Mouse (Mus musculus): ENCODE measurements at regions not wholly inside any gene's neighbourhood (a gene's known extent, or its start where the extent isn't known, plus 50 kb on each side); places are given as distances from the start of the nearest gene placed in this dataset.
"Not testable (repeated sequence)": the region's sequence is repeated elsewhere in the genome, so short reads cannot be mapped to it uniquely, and the experiment has no call there.

GRCm38 (mm10) chr13:61957197-61957596, 172.5 kb upstream of the Zfp808 start:
- WGBS: 86% methylated on average over 8 of the region's 9 CpGs
- not testable (repeated sequence) for ATAC-seq (ENCODE audit: low FRiP score); H3K4me3 ChIP-seq (ENCODE audit: low read depth, low read length); H3K27me3 ChIP-seq (ENCODE audit: control insufficient read depth, insufficient read depth, low read length); H3K9me3 ChIP-seq (ENCODE audit: control insufficient read depth, low read length); H3K4me2 ChIP-seq (replicated peaks; ENCODE audit: low read depth, low read length); H3K4me1 ChIP-seq (replicated peaks; ENCODE audit: control insufficient read depth, insufficient read depth, low read length); H3K9ac ChIP-seq (ENCODE audit: low read depth, low read length); H3K27ac ChIP-seq (ENCODE audit: low read depth, low read length); DNase-seq (ENCODE audit: low spot score); H3K36me3 ChIP-seq (ENCODE audit: control insufficient read depth, insufficient read depth, low read length)

- H3K27me3 ChIP-seq (ENCODE audit: control insufficient read depth, insufficient read depth, low read length); H3K9ac ChIP-seq (ENCODE audit: low read depth, low read length); H3K27ac ChIP-seq (ENCODE audit: low read depth, low read length); H3K4me1 ChIP-seq (replicated peaks; ENCODE audit: control insufficient read depth, insufficient read depth, low read length); H3K4me3 ChIP-seq (ENCODE audit: low read depth, low read length); H3K36me3 ChIP-seq (ENCODE audit: control insufficient read depth, insufficient read depth, low read length); H3K4me2 ChIP-seq (replicated peaks; ENCODE audit: low read depth, low read length); DNase-seq (ENCODE audit: low spot score); ATAC-seq (ENCODE audit: low FRiP score); H3K9me3 ChIP-seq (ENCODE audit: control insufficient read depth, low read length): not testable (repeated sequence)
- WGBS: 87% methylated on average over 3 of the region's 3 CpGs
Observed at GRCm38 (mm10) chr13:61978856-61979255, 150.8 kb upstream of the Zfp808 start.

GRCm38 (mm10) chr13:61996519-61996918, 133.2 kb upstream of the Zfp808 start:
- not testable (repeated sequence) for H3K4me1 ChIP-seq (replicated peaks; ENCODE audit: control insufficient read depth, insufficient read depth, low read length); DNase-seq (ENCODE audit: low spot score); H3K9ac ChIP-seq (ENCODE audit: low read depth, low read length); H3K4me2 ChIP-seq (replicated peaks; ENCODE audit: low read depth, low read length); H3K9me3 ChIP-seq (ENCODE audit: control insufficient read depth, low read length); H3K36me3 ChIP-seq (ENCODE audit: control insufficient read depth, insufficient read depth, low read length); H3K4me3 ChIP-seq (ENCODE audit: low read depth, low read length); ATAC-seq (ENCODE audit: low FRiP score); H3K27me3 ChIP-seq (ENCODE audit: control insufficient read depth, insufficient read depth, low read length); H3K27ac ChIP-seq (ENCODE audit: low read depth, low read length)
- 68% methylated on average over 3 of the region's 3 CpGs for WGBS

- 9% methylated on average over 6 of the region's 6 CpGs for WGBS
- H3K4me3 ChIP-seq (ENCODE audit: low read depth, low read length); H3K4me1 ChIP-seq (replicated peaks; ENCODE audit: control insufficient read depth, insufficient read depth, low read length); ATAC-seq (ENCODE audit: low FRiP score); H3K4me2 ChIP-seq (replicated peaks; ENCODE audit: low read depth, low read length); H3K27ac ChIP-seq (ENCODE audit: low read depth, low read length); H3K9me3 ChIP-seq (ENCODE audit: control insufficient read depth, low read length); H3K27me3 ChIP-seq (ENCODE audit: control insufficient read depth, insufficient read depth, low read length); H3K9ac ChIP-seq (ENCODE audit: low read depth, low read length); H3K36me3 ChIP-seq (ENCODE audit: control insufficient read depth, insufficient read depth, low read length): not testable (repeated sequence)
- peak; percentile 13 for DNase-seq (ENCODE audit: low spot score)
Observed at GRCm38 (mm10) chr13:61998803-61999202, 130.9 kb upstream of the Zfp808 start.

GRCm38 (mm10) chr13:62007321-62007720, 122.4 kb upstream of the Zfp808 start:
- H3K36me3 ChIP-seq (ENCODE audit: control insufficient read depth, insufficient read depth, low read length); H3K9ac ChIP-seq (ENCODE audit: low read depth, low read length); H3K4me2 ChIP-seq (replicated peaks; ENCODE audit: low read depth, low read length); DNase-seq (ENCODE audit: low spot score); ATAC-seq (ENCODE audit: low FRiP score); H3K27me3 ChIP-seq (ENCODE audit: control insufficient read depth, insufficient read depth, low read length); H3K4me3 ChIP-seq (ENCODE audit: low read depth, low read length); H3K9me3 ChIP-seq (ENCODE audit: control insufficient read depth, low read length); H3K27ac ChIP-seq (ENCODE audit: low read depth, low read length); H3K4me1 ChIP-seq (replicated peaks; ENCODE audit: control insufficient read depth, insufficient read depth, low read length): not testable (repeated sequence)
- 73% methylated on average over 1 of the region's 1 CpGs for WGBS

GRCm38 (mm10) chr13:62015424-62016167, 114.1 kb upstream of the Zfp808 start:
- DNase-seq (ENCODE audit: low spot score) (peak; percentile 62), ATAC-seq (ENCODE audit: low FRiP score) (peak; percentile 91)
- H3K4me1 ChIP-seq (replicated peaks; ENCODE audit: control insufficient read depth, insufficient read depth, low read length); H3K27me3 ChIP-seq (ENCODE audit: control insufficient read depth, insufficient read depth, low read length); H3K27ac ChIP-seq (ENCODE audit: low read depth, low read length); H3K9me3 ChIP-seq (ENCODE audit: control insufficient read depth, low read length); H3K36me3 ChIP-seq (ENCODE audit: control insufficient read depth, insufficient read depth, low read length): not testable (repeated sequence)
- Histone ChIP-seq H3K4me2 (replicated peaks; ENCODE audit: low read depth, low read length) (peak overlapping the region; percentile 40), H3K4me3 (ENCODE audit: low read depth, low read length) (peak overlapping the region; percentile 49), H3K9ac (ENCODE audit: low read depth, low read length) (peak overlapping the region; percentile 70)
- 3% methylated on average over 22 of the region's 22 CpGs for WGBS

- ATAC-seq (ENCODE audit: low FRiP score): 0 out of 2 replicates have a peak, but pooled peaks have one; percentile 33
- H3K9me3 ChIP-seq (ENCODE audit: control insufficient read depth, low read length); DNase-seq (ENCODE audit: low spot score); H3K27ac ChIP-seq (ENCODE audit: low read depth, low read length); H3K27me3 ChIP-seq (ENCODE audit: control insufficient read depth, insufficient read depth, low read length); H3K4me1 ChIP-seq (replicated peaks; ENCODE audit: control insufficient read depth, insufficient read depth, low read length); H3K36me3 ChIP-seq (ENCODE audit: control insufficient read depth, insufficient read depth, low read length): not testable (repeated sequence)
- WGBS: 0% methylated on average over 5 of the region's 5 CpGs
- Histone ChIP-seq H3K9ac (ENCODE audit: low read depth, low read length) (peak overlapping the region; percentile 70), H3K4me2 (replicated peaks; ENCODE audit: low read depth, low read length) (peak overlapping the region; percentile 40), H3K4me3 (ENCODE audit: low read depth, low read length) (peak overlapping the region; percentile 49)
Observed at GRCm38 (mm10) chr13:62016168-62016502, 113.6 kb upstream of the Zfp808 start.

GRCm38 (mm10) chr13:62037646-62038045, 92.0 kb upstream of the Zfp808 start:
- H3K4me2 ChIP-seq (replicated peaks; ENCODE audit: low read depth, low read length); H3K36me3 ChIP-seq (ENCODE audit: control insufficient read depth, insufficient read depth, low read length); H3K4me3 ChIP-seq (ENCODE audit: low read depth, low read length); ATAC-seq (ENCODE audit: low FRiP score); H3K9ac ChIP-seq (ENCODE audit: low read depth, low read length); H3K4me1 ChIP-seq (replicated peaks; ENCODE audit: control insufficient read depth, insufficient read depth, low read length); H3K27me3 ChIP-seq (ENCODE audit: control insufficient read depth, insufficient read depth, low read length); DNase-seq (ENCODE audit: low spot score); H3K27ac ChIP-seq (ENCODE audit: low read depth, low read length); H3K9me3 ChIP-seq (ENCODE audit: control insufficient read depth, low read length): not testable (repeated sequence)
- 89% methylated on average over 2 of the region's 2 CpGs for WGBS

- 71% methylated on average over 2 of the region's 2 CpGs for WGBS
- ATAC-seq (ENCODE audit: low FRiP score): not testable (repeated sequence)
Observed at GRCm38 (mm10) chr13:62077951-62078671, 51.6 kb upstream of the Zfp808 start.

More at GRCm38 (mm10) chr13:62077951-62078671, 51.6 kb upstream of the Zfp808 start:
- not testable (repeated sequence) for H3K9me3 ChIP-seq (ENCODE audit: control insufficient read depth, low read length); H3K36me3 ChIP-seq (ENCODE audit: control insufficient read depth, insufficient read depth, low read length); H3K4me2 ChIP-seq (replicated peaks; ENCODE audit: low read depth, low read length); H3K27me3 ChIP-seq (ENCODE audit: control insufficient read depth, insufficient read depth, low read length); H3K4me3 ChIP-seq (ENCODE audit: low read depth, low read length); H3K4me1 ChIP-seq (replicated peaks; ENCODE audit: control insufficient read depth, insufficient read depth, low read length); H3K9ac ChIP-seq (ENCODE audit: low read depth, low read length); H3K27ac ChIP-seq (ENCODE audit: low read depth, low read length); DNase-seq (ENCODE audit: low spot score)
